Mouse (Mus musculus) hindbrain, embryonic 12.5 days (tissue): Measurements from ENCODE around the gene Tgif2lx1. TPM values are rescaled to one million over a fixed set of nuclear protein-coding genes. Genes with fewer than 3 reads are reported as not detected.
"Not testable (repeated sequence)": the region's sequence is repeated elsewhere in the genome, so short reads cannot be mapped to it uniquely, and the experiment has no call there.

Source experiments
- ATAC-seq: fragments of 200-750 bp; cut with Nextera tagmentation; 2 replicates; pipeline ENCODE4 v1.8.0; 2017; ENCODE audit warnings: moderate TSS enrichment; ENCODE audit not compliant: low FRiP score
- H3K27ac ChIP-seq: fragments of 300-500 bp; sonication (generic); 2 replicates; pipeline ENCODE4 v1.5.1; 2016; ENCODE audit warnings: mild to moderate bottlenecking
- H3K27me3 ChIP-seq: fragments of 300-500 bp; sonication (generic); 2 replicates; pipeline ENCODE4 v1.6.1; 2016; ENCODE audit warnings: mild to moderate bottlenecking
- H3K36me3 ChIP-seq: fragments of 300-500 bp; sonication (generic); 2 replicates; pipeline ENCODE4 v1.6.1; 2016; ENCODE audit warnings: mild to moderate bottlenecking
- H3K4me1 ChIP-seq: fragments of 300-500 bp; sonication (generic); 2 replicates; pipeline ENCODE4 v1.6.1; 2016
- H3K4me2 ChIP-seq: fragments of 300-500 bp; sonication (generic); replicated peaks from 2 replicates; pipeline ENCODE4 v1.6.1; 2016; ENCODE audit warnings: mild to moderate bottlenecking
- H3K4me3 ChIP-seq: fragments of 300-500 bp; sonication (generic); 2 replicates; pipeline ENCODE4 v1.5.1; 2016; ENCODE audit warnings: mild to moderate bottlenecking
- H3K9ac ChIP-seq: fragments of 300-500 bp; sonication (generic); 2 replicates; pipeline ENCODE4 v1.6.1; 2016; ENCODE audit warnings: mild to moderate bottlenecking, moderate library complexity
- H3K9me3 ChIP-seq: fragments of 300-500 bp; sonication (generic); replicated peaks from 2 replicates; pipeline ENCODE4 v1.6.1; 2016; ENCODE audit warnings: mild to moderate bottlenecking
- WGBS: fragments of 180-500 bp; shearing (Covaris S2); methylation state at CpG from one replicate; pipeline ENCODE4 v1.1.7; 2016; 5-methylcytosine and 5-hydroxymethylcytosine counted together
- polyA plus RNA-seq: library from polyadenylated mRNA; unstranded; fragments of >200 nt; fragmentation: Nextera tagmentation; extraction: Ambion mirVana; gene quantifications from 2 replicates; pipeline ENCODE4 v1.2.1, GENCODE M21; 2016

The Tgif2lx1 gene
- not detected in 2 replicates for polyA plus RNA-seq

DNA sequence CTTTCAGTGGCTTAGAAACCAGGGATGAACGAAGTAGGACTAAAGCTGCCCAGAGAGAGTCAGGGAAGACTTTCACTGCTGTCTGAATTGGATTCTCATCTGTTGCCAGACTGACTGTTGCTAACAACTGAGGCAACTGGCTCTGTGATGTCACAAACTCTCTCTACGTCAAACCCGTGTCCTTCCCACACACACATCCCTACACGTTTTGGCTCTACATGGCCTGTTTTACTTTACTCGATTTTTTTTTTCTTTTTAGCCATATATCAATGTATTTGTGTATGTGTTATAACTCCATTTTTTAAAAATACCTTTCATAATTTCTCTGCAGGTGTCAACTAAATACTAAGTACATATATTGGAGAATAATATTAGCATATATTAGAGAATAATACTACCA is at the start of gene Tgif2lx1:
TSS of gene Tgif2lx1 (minus strand) at position 101 of the 400 bp plus-strand sequence.
- H3K27ac ChIP-seq, H3K4me3 ChIP-seq, H3K4me1 ChIP-seq, H3K36me3 ChIP-seq, ATAC-seq, H3K9me3 ChIP-seq, H3K4me2 ChIP-seq, H3K27me3 ChIP-seq, H3K9ac ChIP-seq: not testable (repeated sequence)
- no CpG with 5 or more reads among the region's 5 CpGs for WGBS

Other genes starting within 250 kb of the Tgif2lx1 start
- not detected in 2 replicates for gene Tgif2lx2, start 53.5 kb downstream of the Tgif2lx1 start, polyA plus RNA-seq